Mouse (Mus musculus): Measurements from ENCODE around the gene Syngr3. TPM values are rescaled to one million over a fixed set of nuclear protein-coding genes. Genes with fewer than 3 reads are reported as not detected.
A peak's percentile ranks its signal among the peaks of the same experiment; 100 is the strongest.

Syngr3 gene
- polyA plus RNA-seq, 1 experiment from 2014 or later = 6.2 TPM

DNA sequence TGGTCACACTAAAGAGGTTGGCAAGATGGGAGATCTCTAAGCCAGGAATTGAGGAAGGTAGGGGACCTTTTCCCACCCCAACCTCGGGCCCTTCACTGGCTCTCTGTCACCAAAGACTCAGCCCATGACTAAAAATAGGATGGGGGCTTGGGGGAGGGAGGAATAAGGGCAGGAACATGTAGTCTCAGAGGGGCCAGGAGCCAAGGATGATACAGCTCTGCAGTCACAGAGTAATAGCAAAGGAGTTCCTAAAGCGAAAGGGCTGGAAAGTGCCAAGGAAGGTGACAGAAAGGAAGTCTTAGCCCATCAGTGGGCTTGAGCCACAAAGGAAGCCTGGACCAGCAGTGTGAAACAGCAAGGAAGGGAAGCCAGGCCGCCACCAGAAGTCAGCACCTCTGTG, 37.9 kb downstream of the Syngr3 start:
- Histone ChIP-seq H3K9me3 (replicated peaks; ENCODE audit: control insufficient read depth, low read length) (no peaks in the 10 kb centered on the region), H3K4me2 (ENCODE audit: low read depth, low read length) (no peak overlapping the region), H3K4me1 (ENCODE audit: control insufficient read depth, insufficient read depth, low read length) (peaks cover 3% of the 10 kb centered on the region; the same call in 1 of the 2 replicates), H3K36me3 (replicated peaks; ENCODE audit: control insufficient read depth, insufficient read depth, low read depth, low read length) (no peaks in the 10 kb centered on the region; the same call in 1 of the 2 replicates), H3K27me3 (ENCODE audit: control insufficient read depth, insufficient read depth, low read length) (peaks cover 5% of the 10 kb centered on the region), H3K4me3 (ENCODE audit: low read depth, low read length) (no peak overlapping the region), H3K9ac (replicated peaks; ENCODE audit: low read length) (no peak overlapping the region), H3K27ac (replicated peaks; ENCODE audit: low read depth, low read length) (no peak overlapping the region)
- DNase-seq (ENCODE audit: low spot score) (no peak), ATAC-seq (replicated peaks; ENCODE audit: insufficient number of reproducible peaks, low FRiP score, low TSS enrichment, low read depth) (no peak)
- WGBS = 69% methylated on average over 3 of the region's 3 CpGs

DNA sequence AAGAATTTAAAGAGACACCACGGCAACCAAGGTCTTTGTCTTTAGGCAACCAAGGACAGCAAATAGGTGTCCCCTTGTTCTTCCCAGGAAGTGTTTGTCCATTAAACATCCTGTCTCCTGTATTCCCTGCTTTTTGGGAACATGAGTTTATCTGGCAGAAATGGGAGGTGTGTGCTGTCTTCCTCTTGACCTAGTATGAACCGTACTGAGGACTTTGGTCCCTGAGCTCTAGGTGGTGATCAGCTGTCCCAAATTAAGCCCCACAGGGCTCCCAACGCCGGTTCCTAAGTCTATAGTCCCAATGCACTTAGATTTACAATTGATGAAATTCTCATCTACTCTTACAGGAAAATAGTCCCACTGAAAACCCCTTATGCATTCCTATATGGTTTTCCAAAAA, 39.0 kb downstream of the Syngr3 start:
- no peaks in the 10 kb centered on the region; the same call in 1 of the 2 replicates for H3K36me3 ChIP-seq (replicated peaks; ENCODE audit: control insufficient read depth, insufficient read depth, low read depth, low read length)
- no peaks in the 10 kb centered on the region for H3K27me3 ChIP-seq (ENCODE audit: control insufficient read depth, insufficient read depth, low read length)
- H3K9me3 ChIP-seq (replicated peaks; ENCODE audit: control insufficient read depth, low read length) = no peaks in the 10 kb centered on the region
- H3K9ac ChIP-seq (replicated peaks; ENCODE audit: low read length) = no peak overlapping the region
- DNase-seq (ENCODE audit: low spot score) (no peak), ATAC-seq (replicated peaks; ENCODE audit: insufficient number of reproducible peaks, low FRiP score, low TSS enrichment, low read depth) (no peak)
- no peak overlapping the region; the same call in 1 of the 2 replicates for H3K4me2 ChIP-seq (ENCODE audit: low read depth, low read length)
- H3K4me3 ChIP-seq (ENCODE audit: low read depth, low read length) = no peak overlapping the region
- H3K27ac ChIP-seq (replicated peaks; ENCODE audit: low read depth, low read length) = no peak overlapping the region
- WGBS = 78% methylated on average over 4 of the region's 4 CpGs
- peaks cover 3% of the 10 kb centered on the region; the same call in 1 of the 2 replicates for H3K4me1 ChIP-seq (ENCODE audit: control insufficient read depth, insufficient read depth, low read length)

DNA sequence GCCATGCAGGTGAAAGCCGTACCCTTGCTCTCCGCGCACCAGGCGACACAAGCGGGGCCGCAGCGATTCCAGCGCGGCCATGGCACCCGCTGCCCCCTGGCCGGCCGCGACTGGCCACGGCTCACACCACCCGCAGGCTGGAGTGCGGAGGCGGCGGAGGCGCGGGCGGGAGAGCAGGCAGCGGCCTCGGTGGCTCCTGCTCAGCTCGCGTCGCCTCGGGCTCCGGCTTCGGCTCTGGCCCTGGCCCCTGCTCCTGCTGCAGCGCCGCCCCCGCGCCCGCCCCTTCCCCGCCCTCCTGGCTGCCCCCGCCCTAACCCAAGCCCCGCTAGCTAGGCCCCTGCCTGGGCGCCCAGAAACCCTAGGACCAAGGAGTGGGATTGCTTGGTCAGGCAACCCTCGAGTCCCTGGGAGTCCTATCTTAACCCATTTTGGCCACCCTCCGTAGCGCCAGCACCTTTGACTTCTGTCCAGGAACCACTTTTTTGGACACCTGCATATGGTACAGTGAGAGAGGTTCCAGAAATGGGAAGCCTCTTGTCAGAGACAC, 39.6 kb downstream of the Syngr3 start, which contains the start of gene Slc9a3r2:
Slc9a3r2 (minus strand) TSS at position 258 of the 547 bp plus-strand sequence.
- Histone ChIP-seq H3K27ac (replicated peaks; ENCODE audit: low read depth, low read length) (no peak within 1 kb of the TSS), H3K27me3 (ENCODE audit: control insufficient read depth, insufficient read depth, low read length) (no peaks in the 10 kb centered on the region), H3K4me3 (ENCODE audit: low read depth, low read length) (peak within 1 kb of the TSS; percentile 74)

DNA sequence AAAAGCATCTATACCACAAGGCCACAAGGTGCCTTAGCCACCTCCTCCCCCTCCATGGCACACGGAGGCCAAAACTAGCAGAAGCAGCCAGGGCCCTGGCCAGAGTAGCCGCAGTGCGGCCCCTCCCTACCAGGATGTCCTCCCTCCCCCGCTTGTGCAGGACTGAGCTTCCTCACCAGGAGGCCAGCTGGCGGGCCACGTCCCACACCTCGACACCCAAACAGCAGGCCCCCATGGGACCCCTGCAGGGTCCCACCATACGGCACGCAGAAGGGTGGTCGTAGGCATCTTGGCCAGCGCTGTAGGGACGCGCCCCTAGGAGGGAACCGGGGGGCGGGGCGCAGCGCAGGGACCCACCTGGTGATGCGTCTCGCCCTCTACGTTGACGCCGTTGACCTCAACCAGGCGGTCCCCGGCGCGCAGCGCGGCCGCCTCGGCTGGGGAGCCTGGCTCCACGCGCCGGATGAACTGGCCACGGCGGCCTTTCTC, 40.1 kb downstream of the Syngr3 start:
- Histone ChIP-seq H3K27me3 (ENCODE audit: control insufficient read depth, insufficient read depth, low read length) (no peaks in the 10 kb centered on the region), H3K4me2 (ENCODE audit: low read depth, low read length) (peak overlapping the region; percentile 99), H3K9ac (replicated peaks; ENCODE audit: low read length) (peak overlapping the region; percentile 87), H3K36me3 (replicated peaks; ENCODE audit: control insufficient read depth, insufficient read depth, low read depth, low read length) (no peaks in the 10 kb centered on the region; the same call in 1 of the 2 replicates), H3K27ac (replicated peaks; ENCODE audit: low read depth, low read length) (no peak overlapping the region), H3K9me3 (replicated peaks; ENCODE audit: control insufficient read depth, low read length) (no peaks in the 10 kb centered on the region), H3K4me1 (ENCODE audit: control insufficient read depth, insufficient read depth, low read length) (peaks cover 4% of the 10 kb centered on the region), H3K4me3 (ENCODE audit: low read depth, low read length) (peak overlapping the region; percentile 74)
- WGBS = 0% methylated on average over 35 of the region's 35 CpGs
- DNase-seq (ENCODE audit: low spot score) (peak; percentile 36), ATAC-seq (replicated peaks; ENCODE audit: insufficient number of reproducible peaks, low FRiP score, low TSS enrichment, low read depth) (0 out of 2 replicates have a peak, but pooled peaks have one; percentile 35)

More for the DNA sequence above, 39.6 kb downstream of the Syngr3 start, which contains the start of gene Slc9a3r2:
- WGBS = 0% methylated on average over 39 of the region's 41 CpGs
- no peaks in the 10 kb centered on the region; the same call in 1 of the 2 replicates for H3K36me3 ChIP-seq (replicated peaks; ENCODE audit: control insufficient read depth, insufficient read depth, low read depth, low read length)
- peak; percentile 72 for DNase-seq (ENCODE audit: low spot score)
- peak within 1 kb of the TSS; percentile 99 for H3K4me2 ChIP-seq (ENCODE audit: low read depth, low read length)
- peak; percentile 63 for ATAC-seq (replicated peaks; ENCODE audit: insufficient number of reproducible peaks, low FRiP score, low TSS enrichment, low read depth)
- H3K4me1 ChIP-seq (ENCODE audit: control insufficient read depth, insufficient read depth, low read length) = peaks cover 3% of the 10 kb centered on the region; the same call in 1 of the 2 replicates
- H3K9ac ChIP-seq (replicated peaks; ENCODE audit: low read length) = peak within 1 kb of the TSS; percentile 87
- H3K9me3 ChIP-seq (replicated peaks; ENCODE audit: control insufficient read depth, low read length) = no peaks in the 10 kb centered on the region

DNA sequence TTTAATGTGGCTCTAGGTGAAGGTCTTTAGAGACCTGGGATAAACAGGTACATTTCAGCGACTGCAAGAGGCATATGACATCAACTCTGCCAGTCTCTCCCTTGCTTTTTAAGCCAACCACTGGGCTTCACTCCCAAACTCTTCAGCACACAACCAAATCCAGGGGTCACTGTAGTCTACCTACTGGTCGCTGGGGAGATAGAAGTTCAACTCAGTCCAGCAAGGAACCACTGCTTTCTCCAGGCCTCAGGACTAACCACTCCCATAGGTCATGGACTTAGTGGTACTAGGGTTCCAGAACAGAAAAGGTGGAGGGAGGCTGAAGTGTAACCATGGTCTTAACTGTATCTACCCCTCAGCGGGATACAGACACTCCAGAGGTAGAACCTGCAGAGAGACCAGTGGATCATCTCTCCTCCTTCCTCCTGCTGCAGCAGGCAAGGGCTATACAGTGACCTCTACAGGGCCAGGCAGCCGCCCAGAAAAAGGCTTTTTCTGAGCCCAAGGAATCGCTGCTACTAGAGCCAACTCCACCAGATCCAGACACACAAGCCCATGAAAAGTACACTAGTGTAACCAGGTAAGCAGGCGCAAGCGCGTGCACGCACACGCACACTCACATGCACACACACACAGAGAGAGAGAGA, 40.9 kb downstream of the Syngr3 start:
- no peaks in the 10 kb centered on the region; the same call in 1 of the 2 replicates for H3K36me3 ChIP-seq (replicated peaks; ENCODE audit: control insufficient read depth, insufficient read depth, low read depth, low read length)
- WGBS = 73% methylated on average over 10 of the region's 10 CpGs
- H3K9ac ChIP-seq (replicated peaks; ENCODE audit: low read length) = no peak overlapping the region; the same call in 1 of the 2 replicates

DNA sequence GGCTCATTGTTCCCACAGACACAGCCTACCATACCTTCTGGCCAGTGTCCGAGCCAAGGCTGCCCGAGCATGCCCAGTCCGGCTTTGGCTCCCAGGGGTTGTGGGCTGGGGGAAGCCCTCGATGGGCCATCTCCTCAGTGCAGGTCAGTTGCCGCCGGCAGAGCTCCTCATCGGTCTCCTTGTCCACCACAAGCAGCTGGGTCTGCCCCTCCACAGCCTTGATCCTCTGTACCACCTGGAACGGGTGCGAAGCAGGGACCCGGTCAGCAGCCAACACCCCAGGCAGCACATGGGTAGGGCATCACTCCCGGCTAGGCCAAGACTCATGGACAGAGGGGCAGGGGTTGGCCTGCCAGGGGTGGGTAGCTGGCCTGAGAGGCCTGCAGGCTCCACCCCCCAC, 42.3 kb downstream of the Syngr3 start:
- no peaks in the 10 kb centered on the region; the same call in 1 of the 2 replicates for H3K36me3 ChIP-seq (replicated peaks; ENCODE audit: control insufficient read depth, insufficient read depth, low read depth, low read length)
- H3K9ac ChIP-seq (replicated peaks; ENCODE audit: low read length) = no peak overlapping the region
- ATAC-seq (replicated peaks; ENCODE audit: insufficient number of reproducible peaks, low FRiP score, low TSS enrichment, low read depth) (no peak), DNase-seq (ENCODE audit: low spot score) (no peak)
- peak overlapping the region; percentile 13; the same call in 1 of the 2 replicates for H3K4me2 ChIP-seq (ENCODE audit: low read depth, low read length)
- peaks cover 10% of the 10 kb centered on the region for H3K4me1 ChIP-seq (ENCODE audit: control insufficient read depth, insufficient read depth, low read length)
- no peak overlapping the region for H3K27ac ChIP-seq (replicated peaks; ENCODE audit: low read depth, low read length)
- no peak overlapping the region for H3K4me3 ChIP-seq (ENCODE audit: low read depth, low read length)
- H3K9me3 ChIP-seq (replicated peaks; ENCODE audit: control insufficient read depth, low read length) = no peaks in the 10 kb centered on the region
- WGBS = 75% methylated on average over 11 of the region's 11 CpGs
- no peaks in the 10 kb centered on the region for H3K27me3 ChIP-seq (ENCODE audit: control insufficient read depth, insufficient read depth, low read length)

More for the DNA sequence above, 40.9 kb downstream of the Syngr3 start:
- Histone ChIP-seq H3K27me3 (ENCODE audit: control insufficient read depth, insufficient read depth, low read length) (no peaks in the 10 kb centered on the region), H3K4me2 (ENCODE audit: low read depth, low read length) (peak overlapping the region; percentile 99), H3K4me3 (ENCODE audit: low read depth, low read length) (peak overlapping the region; percentile 74; the same call in 1 of the 2 replicates), H3K4me1 (ENCODE audit: control insufficient read depth, insufficient read depth, low read length) (peaks cover 10% of the 10 kb centered on the region), H3K27ac (replicated peaks; ENCODE audit: low read depth, low read length) (no peak overlapping the region), H3K9me3 (replicated peaks; ENCODE audit: control insufficient read depth, low read length) (no peaks in the 10 kb centered on the region)
- DNase-seq (ENCODE audit: low spot score) = no peak
- ATAC-seq (replicated peaks; ENCODE audit: insufficient number of reproducible peaks, low FRiP score, low TSS enrichment, low read depth) = no peak

DNA sequence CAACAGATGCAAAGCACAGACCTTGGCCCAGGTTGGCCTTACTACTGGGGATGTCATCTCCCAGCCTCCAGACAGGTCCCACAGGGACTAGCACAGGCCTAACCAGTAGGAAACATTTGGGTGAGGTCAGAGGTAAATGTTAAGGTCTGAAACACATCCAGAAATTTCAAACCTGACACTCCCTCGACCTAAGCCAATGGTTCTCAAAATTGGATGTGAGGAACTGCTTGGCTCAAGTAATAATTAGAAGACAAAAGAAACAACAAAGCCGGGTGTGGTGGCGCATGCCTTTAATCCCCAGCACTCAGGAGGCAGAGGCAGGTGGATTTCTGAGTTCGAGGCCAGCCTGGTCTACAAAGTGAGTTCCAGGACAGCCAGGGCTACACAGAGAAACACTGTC, 43.4 kb downstream of the Syngr3 start:
- no peaks in the 10 kb centered on the region for H3K27me3 ChIP-seq (ENCODE audit: control insufficient read depth, insufficient read depth, low read length)
- ATAC-seq (replicated peaks; ENCODE audit: insufficient number of reproducible peaks, low FRiP score, low TSS enrichment, low read depth) (no peak), DNase-seq (ENCODE audit: low spot score) (no peak)
- H3K4me2 ChIP-seq (ENCODE audit: low read depth, low read length) = no peak overlapping the region
- no peak overlapping the region for H3K9ac ChIP-seq (replicated peaks; ENCODE audit: low read length)
- H3K36me3 ChIP-seq (replicated peaks; ENCODE audit: control insufficient read depth, insufficient read depth, low read depth, low read length) = no peaks in the 10 kb centered on the region; the same call in 1 of the 2 replicates
- H3K4me3 ChIP-seq (ENCODE audit: low read depth, low read length) = no peak overlapping the region
- peaks cover 10% of the 10 kb centered on the region for H3K4me1 ChIP-seq (ENCODE audit: control insufficient read depth, insufficient read depth, low read length)
- WGBS = 88% methylated on average over 4 of the region's 4 CpGs
- H3K9me3 ChIP-seq (replicated peaks; ENCODE audit: control insufficient read depth, low read length) = no peaks in the 10 kb centered on the region
- H3K27ac ChIP-seq (replicated peaks; ENCODE audit: low read depth, low read length) = no peak overlapping the region

DNA sequence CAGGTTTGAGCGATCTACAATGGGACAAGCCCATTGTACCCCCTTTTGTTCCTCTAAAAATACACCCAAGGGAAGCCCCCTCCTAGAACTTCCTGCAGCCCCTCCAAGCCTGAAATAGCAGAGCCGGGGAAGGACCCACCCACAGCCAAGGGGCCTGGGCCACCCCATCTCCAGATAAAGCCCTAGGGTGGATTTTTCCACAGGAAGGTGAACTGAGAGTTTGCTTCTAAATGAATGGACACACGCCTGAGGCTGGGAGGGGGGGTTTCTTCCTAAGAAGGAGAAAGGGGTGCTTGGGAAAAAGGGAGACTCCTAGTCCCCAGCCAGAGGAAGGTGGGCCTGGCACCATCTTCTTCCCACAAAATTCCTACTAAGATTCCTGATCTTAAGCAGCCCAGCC, 43.8 kb downstream of the Syngr3 start:
- H3K27me3 ChIP-seq (ENCODE audit: control insufficient read depth, insufficient read depth, low read length) = no peaks in the 10 kb centered on the region
- no peak overlapping the region for H3K9ac ChIP-seq (replicated peaks; ENCODE audit: low read length)
- H3K9me3 ChIP-seq (replicated peaks; ENCODE audit: control insufficient read depth, low read length) = no peaks in the 10 kb centered on the region
- WGBS = 78% methylated on average over 3 of the region's 3 CpGs
- no peak overlapping the region; the same call in 1 of the 2 replicates for H3K4me2 ChIP-seq (ENCODE audit: low read depth, low read length)
- ATAC-seq (replicated peaks; ENCODE audit: insufficient number of reproducible peaks, low FRiP score, low TSS enrichment, low read depth) (no peak), DNase-seq (ENCODE audit: low spot score) (no peak)
- H3K27ac ChIP-seq (replicated peaks; ENCODE audit: low read depth, low read length) = no peak overlapping the region
- H3K4me3 ChIP-seq (ENCODE audit: low read depth, low read length) = no peak overlapping the region
- no peaks in the 10 kb centered on the region; the same call in 1 of the 2 replicates for H3K36me3 ChIP-seq (replicated peaks; ENCODE audit: control insufficient read depth, insufficient read depth, low read depth, low read length)
- peaks cover 10% of the 10 kb centered on the region for H3K4me1 ChIP-seq (ENCODE audit: control insufficient read depth, insufficient read depth, low read length)
